Mouse (Mus musculus): ENCODE measurements around the gene Cdkn1a.
A peak's percentile ranks its signal among the peaks of the same experiment; 100 is the strongest.
"Not testable (repeated sequence)": the region's sequence is repeated elsewhere in the genome, so short reads cannot be mapped to it uniquely, and the experiment has no call there.

The Cdkn1a gene

DNA sequence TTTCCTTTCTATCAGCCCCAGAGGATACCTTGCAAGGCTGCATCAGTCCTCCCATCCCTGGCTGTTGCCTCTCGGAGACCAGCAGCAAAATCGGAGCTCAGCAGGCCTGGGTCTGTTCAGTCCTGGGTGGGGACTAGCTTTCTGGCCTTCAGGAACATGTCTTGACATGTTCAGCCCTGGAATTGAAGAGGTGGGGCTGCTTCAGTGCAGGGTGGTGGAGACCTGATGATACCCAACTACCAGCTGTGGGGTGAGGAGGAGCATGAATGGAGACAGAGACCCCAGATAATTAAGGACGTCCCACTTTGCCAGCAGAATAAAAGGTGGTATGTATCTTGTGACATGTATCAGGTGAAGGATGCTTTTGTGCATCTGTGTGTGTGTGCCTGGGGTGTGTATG lies at the start of gene Cdkn1a:
Gene Cdkn1a, plus strand, starts transcription at position 201 of the 400 bp plus-strand sequence.
- no peak for DNase-seq (ENCODE audit: low spot score in 2 of 2)

DNA sequence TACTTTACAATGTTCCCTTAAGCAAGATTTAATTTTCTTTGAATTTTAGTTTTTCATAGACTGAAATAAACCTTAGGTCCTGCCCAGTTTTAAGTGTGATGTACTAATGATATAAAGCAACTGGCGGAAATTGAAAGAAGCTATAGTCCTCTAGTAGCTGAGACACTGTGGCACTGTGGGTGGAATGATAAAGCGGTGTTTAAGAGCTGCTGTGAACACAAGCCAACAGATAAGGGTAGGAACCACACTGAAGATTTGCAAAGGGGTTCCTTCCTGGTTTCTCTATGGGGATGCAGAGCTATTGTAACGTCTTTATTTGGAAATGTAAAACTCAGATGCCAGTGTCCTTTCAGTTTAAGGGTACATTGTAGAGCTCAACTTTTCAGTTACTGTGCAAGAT lies 49.1 kb upstream of the Cdkn1a start:
- not testable (repeated sequence) for DNase-seq (ENCODE audit: low spot score in 2 of 2)

DNA sequence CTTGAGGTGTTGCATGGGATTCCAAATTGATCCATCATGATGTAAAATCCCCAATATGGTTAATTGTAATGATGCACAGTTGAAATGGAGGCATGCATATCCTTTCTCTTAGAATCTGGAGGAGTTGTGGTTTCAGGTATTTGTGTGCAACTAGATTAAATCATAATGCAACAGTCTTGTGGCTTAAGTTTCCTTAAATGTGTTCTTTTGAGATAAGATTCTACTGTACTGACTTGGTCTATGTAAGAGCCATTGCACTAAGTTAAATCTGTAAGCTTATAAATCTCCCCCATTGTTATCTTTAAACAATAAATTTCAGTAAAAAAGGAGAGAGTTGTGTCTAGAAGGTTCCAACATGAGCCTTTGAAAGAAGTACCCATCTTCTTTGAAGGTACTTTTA lies 48.2 kb upstream of the Cdkn1a start:
- DNase-seq (ENCODE audit: low spot score in 2 of 2) = no peak

DNA sequence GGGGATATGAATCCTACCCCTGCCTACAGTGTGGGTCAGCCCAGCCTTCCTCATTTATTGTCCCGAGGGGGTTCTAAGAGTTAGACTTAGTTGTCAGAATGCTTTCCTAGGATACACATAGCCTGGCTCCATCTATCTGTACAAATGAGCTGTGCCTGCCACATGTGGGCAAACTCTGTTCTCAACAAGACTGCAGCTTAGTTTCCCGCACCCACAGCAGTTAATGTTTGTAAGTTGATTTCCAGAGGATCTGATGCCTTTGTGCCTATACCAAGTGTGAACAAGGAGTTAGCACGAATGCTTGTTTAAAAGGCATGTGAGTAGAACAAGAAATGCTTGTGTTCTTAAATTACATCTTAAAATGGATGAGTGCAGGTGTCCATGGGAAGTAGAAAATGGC lies 47.2 kb upstream of the Cdkn1a start:
- DNase-seq (ENCODE audit: low spot score in 2 of 2) = no peak

DNA sequence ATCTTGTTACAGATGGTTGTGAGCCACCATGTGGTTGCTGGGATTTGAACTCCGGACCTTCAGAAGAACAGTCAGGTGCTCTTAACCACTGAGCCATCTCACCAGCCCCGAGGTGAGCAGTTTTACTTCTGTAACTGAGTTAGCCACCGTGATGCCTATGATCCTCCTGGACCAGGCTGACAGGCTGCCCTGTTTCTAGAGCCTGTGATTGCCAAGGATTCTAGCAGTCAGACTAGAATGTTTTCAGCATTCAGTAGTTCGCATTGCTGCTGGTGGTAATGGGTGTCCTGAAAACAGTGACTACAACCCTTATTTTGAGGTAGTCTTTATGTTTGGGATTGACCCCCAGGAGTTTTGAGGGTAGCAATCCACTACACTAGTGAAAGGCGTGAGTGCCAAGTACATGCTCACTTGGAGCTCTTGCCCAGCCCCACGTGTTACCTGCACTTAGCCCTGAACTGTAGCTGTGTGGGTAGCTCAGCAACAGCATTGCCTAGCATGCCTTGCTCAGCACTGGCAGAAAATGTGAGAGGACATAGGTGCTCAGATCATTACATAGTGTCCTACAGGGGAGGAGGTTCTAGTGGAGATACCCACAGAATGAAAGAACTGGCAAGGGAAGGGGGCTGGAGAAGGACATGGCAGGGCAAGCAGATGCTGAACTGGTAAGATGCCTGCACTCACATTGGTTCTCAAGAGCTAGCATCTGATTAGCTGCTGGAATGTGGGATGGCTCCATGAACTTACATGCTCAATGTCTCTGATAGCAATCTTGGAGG lies 46.4 kb upstream of the Cdkn1a start:
- no peak for DNase-seq (ENCODE audit: low spot score in 2 of 2)

DNA sequence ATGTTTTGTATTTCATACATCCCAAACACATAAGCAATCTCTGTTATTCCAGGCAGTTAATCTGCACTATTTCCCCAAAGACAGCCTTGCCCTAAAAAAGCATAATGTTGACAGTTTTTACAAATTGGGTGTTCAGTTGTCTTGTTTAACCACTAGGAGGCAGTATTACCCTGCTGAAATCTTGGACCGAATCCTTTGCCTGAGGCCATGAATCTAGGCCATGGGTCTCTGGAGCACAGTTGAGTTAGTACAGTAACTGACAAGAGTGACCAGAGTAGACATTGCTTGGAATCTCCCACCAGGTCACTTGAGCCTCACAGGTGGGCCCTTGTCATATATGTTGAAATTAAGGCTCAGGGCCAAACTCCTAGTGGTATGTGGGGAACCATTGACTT lies 45.9 kb upstream of the Cdkn1a start:
- no peak for DNase-seq (ENCODE audit: low spot score in 2 of 2)

DNA sequence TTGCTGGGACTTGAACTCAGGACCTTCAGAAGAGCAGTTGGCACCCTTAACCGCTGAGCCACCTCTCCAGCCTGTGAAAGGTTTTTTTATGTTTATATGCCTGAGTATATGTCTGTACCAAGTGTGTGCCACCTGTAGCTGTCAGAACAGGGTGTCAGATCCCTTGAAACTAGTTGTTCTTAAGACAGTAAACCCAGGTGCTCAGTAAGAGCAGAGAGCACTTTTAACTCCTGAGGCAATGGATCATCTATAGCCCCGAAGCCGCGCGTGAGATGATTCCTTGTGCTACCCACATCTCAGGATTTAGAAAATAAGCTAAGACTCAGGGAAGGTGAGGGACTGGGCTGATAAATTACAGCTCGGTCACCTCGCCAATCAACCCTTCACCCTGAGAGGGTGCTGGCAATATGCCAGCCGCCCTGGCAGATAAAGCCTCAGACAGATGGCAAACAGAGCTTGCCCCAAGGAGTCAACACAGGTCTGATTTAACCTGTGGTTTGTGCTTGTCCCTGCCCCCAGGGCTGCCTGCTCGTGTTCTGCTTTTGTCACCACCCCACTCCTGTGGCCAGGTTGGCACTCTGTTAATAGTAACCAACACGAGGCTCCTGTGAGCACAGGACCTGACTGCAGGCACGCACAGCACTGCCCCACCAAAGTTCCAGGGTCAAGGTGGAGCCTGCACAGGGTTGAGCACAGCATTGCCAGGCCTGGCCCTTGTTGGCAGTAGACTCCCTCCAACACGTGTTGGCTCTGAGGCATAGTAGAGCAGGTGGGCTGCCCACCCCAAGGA lies 44.8 kb upstream of the Cdkn1a start:
- DNase-seq (ENCODE audit: low spot score in 2 of 2) = no peak

DNA sequence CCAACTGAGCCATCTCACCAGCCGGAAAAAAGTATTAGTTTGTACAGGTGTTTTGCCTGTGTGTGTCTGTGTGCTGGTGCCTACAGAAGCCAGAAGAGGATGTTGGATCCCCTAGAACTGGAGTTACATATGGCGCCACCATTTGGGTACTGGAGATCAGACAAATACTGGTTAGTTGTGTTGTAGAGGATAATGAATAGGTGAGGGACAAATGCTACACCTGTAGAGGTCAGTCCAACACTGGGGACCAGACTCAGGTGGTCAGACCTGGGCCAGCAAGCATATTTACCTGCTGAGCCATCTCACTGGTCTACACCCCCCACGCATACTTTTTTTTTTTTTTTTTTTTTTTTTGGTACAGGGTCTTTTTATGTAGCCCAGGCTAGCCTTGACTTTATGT lies 43.9 kb upstream of the Cdkn1a start:
- DNase-seq (ENCODE audit: low spot score in 2 of 2) = no peak

DNA sequence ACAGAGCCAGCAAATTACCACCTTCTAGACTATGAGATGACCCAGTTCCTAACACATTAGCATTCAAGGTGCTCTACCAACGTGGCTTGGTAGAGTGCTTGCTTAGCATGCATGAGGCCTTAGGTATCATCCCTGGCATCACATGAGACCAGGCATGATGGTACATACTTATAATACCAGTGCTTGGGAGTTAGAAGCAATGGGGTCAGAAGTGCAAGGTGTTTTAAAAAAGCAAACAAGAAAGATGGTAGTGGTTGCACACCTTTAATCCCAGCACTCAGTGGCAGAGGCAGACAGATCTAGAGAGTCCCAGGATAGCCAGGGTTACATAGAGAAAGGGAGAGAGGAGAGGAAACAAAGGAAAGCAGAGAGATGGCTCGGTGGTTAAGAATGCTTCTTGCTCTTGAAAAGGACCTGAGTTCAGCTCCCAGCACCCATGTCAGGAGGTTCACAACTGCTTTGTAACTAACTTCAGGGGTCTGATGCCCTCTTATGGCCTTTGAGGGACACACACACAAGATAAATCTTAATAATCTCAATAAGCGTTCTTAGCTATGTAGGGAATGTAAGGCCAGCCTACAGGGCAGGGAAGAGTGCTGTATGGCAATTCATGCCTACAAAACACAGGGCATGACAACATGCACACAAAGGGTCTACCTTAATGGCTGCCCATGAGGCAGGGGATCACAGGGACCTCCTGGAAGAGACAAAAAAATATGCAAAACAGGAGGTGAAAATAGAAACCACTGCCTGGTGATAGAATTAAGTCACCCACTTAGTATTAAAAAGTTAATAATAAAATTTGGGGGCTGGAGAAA lies 42.9 kb upstream of the Cdkn1a start:
- no peak for DNase-seq (ENCODE audit: low spot score in 2 of 2)

DNA sequence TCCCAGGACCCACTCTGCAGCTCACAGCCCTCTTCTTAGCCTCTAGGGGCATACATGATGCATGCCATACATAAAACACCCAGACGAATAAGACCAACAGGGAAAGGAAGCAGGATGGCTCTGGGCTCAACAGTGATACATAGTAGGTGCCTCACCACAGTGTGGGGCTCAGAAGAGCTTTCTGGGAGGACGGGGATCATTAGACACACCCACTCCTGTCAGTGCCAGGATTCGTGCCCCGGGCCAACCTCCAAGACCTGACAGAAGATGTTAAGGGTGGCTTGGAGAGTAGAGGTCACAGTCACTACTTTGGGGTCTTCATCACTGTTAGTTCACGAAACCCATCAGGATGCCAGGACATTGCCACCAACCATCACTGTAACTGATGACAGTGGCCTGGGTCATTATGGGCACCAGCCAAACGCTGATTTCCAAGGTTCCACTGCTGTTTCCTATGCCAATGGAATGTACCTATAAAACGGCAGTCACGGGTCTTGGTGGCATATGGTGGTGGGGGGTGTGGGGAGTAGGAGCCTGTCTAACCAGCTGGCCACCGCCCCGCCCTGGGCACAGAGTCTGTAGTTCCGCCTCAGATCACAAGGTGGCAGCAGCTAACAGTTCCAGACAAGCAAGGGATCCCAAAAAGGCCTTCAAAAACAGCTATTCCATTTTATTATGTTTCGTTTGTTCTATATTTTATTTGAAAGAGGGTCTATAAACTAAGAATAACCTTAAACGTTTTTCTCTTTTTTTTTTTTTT lies 41.8 kb upstream of the Cdkn1a start:
- peak; percentile 55 to 93 for DNase-seq (ENCODE audit: low spot score in 2 of 2)

DNA sequence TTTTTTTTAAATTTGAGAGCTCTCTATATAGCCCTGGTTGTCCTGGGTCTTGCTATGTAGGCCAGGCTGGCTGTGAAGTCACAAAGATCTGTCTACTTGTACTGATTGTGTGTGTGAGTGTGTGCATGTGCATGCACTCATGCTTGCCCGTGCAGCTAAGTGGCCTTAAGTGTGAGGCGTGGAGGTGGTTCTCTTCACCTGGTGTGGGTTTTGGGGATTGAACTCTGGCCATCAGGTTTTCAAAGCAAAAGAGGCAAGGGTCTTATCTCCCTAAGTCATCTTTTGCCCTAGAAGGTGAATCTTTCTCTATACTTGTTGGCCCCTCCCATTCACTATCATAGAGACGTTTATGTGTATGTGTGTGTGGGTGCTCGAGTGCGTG lies 41.3 kb upstream of the Cdkn1a start:
- no peak for DNase-seq (ENCODE audit: low spot score in 2 of 2)

DNA sequence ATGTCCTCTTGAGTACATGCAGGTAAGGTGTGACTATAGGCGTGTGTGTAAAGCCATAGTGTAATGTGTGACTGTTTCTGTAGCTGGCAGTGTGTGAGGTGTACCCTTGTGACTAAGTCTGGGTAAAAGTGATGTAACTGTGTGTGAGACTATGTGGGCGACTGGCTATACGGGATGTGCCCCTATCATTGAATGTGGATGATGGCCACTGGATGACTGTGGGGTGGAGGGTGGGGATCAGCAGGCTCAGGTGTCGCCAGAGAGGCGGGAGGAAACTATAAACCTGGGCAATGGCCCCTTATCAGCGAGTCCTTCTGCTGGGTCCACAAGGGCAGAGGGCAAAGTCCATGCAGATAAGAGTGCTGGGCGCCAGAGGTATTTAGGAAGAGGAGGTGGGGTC lies 40.9 kb upstream of the Cdkn1a start:
- no peak for DNase-seq (ENCODE audit: low spot score in 2 of 2)

DNA sequence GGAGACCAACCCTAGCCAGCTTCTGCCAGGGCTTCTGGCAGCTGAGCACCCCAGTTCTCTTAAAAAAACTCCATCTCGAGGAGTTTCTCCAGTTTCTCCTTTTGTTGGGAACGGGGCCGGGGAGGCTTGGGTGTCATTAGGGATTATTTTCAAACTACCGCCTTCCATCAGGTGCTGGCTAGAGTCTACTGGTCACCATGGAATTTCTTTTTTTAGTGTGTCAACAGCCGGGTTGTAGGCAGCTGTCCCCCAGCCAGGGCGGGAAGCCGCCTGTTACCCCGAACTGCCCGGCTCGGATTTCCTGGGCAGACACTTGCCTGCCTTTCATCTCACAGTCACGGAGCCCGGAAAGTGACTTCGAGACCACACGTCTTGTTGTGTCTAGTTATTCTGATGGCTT lies 40.0 kb upstream of the Cdkn1a start:
- no peak for DNase-seq (ENCODE audit: low spot score in 2 of 2)

DNA sequence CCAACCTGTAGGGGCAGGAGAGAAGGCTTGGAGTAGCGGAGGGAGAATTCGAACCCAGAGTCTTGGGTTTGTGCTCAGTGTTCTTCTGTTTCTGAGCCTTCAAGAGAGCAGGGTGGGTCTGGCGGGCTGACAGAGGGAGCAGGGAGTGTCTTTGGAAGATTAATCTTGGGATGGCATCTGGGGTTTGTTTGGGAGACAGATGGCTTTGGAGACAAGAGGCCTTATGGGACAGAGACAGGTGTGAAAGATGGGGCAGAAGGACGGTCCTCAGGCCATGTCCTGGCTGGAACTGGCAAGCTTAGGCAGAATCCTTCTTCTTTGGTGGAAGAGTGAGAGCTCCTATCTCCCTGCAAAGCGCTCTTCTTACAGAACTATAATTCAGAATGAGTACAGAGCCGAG lies 37.7 kb upstream of the Cdkn1a start:
- no peak for DNase-seq (ENCODE audit: low spot score in 2 of 2)

DNA sequence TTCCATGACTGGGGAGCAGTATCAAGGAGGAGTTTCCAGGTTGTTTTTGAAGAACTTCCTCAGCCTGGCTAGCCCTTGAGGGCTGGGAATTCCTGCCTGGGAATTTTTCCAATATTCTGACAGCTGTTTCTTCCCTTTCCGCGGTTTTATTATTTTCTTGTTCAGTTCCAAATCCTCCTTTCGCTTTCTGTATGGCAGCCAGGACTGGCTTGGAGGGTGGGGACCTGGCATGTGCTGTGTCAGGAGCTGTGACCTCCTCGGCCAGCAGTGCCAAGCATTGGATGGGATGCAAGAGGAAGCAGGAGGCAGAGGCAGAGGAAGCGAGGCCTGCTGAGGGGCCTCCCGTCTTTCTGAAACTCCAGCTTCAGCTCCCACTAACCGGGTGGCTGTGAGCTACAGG lies 36.9 kb upstream of the Cdkn1a start:
- no peak for DNase-seq (ENCODE audit: low spot score in 2 of 2)

DNA sequence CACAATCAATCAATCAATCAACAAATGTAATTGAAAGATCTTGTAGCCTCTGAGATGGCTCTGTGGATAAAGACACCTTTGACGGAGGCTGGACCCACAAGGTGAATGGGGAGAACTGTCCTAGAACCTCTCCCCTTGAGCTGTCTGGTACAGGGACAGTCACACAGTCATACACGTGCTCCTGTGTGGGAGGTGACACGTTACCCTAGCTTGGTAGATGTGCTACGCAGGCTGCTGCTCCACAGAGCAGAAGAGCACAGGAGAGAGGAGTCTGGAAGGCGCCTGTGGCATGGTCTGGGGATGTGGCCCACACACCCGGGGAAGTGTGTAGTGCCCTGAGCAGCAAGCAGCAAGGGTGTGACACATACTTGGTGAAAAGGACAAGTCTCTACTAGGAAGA lies 36.3 kb upstream of the Cdkn1a start:
- no peak for DNase-seq (ENCODE audit: low spot score in 2 of 2)

DNA sequence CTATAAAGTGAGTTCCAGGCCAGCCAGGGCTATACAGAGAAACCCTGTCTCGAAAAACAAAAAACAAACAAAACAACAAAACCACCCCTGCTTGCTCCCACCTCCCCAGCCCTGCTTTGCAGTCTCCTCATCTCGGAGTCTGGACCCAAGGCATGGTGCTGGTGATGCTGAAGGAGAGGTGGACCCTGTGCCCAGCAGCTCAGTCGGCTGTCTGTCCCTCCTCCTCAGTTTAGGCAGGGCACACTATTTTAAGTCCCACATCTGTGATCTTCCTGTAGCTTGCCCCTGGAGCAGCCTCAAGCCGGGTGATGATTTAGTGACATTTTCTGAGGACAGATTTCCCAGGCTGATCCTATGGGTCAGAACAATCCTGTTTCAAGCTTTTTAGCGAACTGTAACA lies 35.2 kb upstream of the Cdkn1a start:
- no peak for DNase-seq (ENCODE audit: low spot score in 2 of 2)

DNA sequence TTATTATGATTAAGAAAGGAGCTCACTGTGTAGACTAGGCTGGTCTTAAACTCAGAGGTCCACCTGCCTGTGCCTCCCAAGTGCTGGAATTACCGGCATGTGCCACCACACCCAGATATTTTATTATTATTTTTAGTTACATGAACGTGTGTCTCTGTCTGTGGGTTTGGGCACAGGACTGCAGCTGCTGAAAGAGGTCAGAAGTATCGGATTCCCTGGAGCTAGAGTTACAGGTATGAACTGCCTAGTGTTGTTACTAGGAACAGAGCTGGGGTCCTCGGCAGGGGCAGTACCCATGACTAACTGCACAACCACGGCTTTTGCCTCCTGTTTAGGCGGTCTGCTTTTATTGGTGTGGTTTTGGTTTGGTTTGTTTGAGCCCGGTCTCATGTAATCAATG lies 34.6 kb upstream of the Cdkn1a start:
- DNase-seq (ENCODE audit: low spot score in 2 of 2) = no peak

DNA sequence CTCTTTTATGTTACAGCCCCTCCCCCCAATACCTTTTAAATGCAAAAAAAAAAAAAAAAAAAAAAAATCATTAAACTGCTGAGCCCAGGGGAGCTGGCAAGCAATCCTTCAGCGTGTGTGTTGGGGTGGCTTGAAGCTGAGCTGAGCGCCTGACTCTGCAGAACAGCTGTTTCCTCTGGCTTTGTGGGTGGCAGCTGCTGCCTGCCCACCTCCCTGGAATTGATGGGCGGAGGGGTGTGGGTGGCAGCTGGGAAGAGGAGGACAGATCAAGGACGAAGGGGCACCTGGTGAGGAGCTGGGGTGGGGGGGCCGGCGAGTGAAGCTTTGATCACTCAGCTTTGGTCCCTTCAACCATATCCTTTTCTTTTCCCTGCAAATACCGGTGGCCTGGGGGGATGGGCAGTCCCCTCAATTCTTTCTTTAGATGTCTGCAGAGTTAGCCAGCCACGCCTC lies 34.1 kb upstream of the Cdkn1a start:
- DNase-seq (ENCODE audit: low spot score in 2 of 2) = no peak

DNA sequence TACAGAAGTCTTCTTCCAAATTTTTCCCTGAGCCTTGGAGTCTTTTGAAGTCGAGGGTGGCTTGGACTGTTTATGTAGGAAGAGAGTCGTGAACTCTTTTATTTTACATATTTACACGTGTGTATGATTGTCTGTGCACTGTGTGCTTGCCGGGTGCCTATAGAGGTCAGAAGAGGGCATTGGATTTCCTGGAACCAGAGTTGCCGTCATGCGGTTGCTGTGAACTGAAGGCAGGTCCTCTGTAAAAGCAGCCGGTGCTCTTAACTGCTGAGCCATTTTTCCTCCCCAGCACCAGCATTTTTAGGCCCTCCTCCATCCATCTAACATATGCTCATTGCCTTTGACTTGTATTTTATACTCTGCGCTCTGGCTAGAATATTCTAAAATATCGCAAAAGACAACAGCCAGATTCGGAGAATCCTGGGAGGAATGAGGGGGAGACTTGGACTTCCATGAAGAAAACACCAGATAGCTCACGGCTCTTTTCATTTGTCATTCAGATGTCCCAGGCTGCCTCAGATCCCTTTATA lies 33.4 kb upstream of the Cdkn1a start:
- no peak for DNase-seq (ENCODE audit: low spot score in 2 of 2)

DNA sequence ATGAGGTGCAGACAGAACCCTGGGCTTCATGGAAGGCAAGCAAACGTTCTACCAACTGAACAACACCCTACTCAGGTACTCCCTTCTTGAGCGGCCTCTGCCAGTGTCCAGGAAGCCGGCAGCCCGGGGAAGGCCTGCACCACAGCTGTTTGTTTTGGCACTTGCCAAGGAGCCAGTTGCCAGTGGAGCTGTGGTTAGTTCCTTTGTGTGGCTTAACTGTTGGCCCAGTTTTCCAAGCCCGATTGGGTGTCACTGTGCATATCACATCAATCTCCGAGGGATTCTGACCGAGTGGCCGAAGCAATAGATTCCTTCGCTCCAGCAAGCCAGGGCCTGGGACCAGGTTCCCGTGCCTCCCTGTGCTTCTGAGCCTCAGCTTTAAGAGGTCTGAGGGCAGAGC lies 32.8 kb upstream of the Cdkn1a start:
- DNase-seq (ENCODE audit: low spot score in 2 of 2) = no peak

Measured in left cerebral cortex, adult 9 months (tissue).